Mouse (Mus musculus) left cerebral cortex, adult 8-10 months (tissue): ENCODE data around the gene Stab2. TPM values are rescaled to one million over a fixed set of nuclear protein-coding genes. Genes with fewer than 3 reads are reported as not detected.

Experiments used
- DNase-seq, 2 experiments: peaks; one replicate each; pipeline ENCODE4 v3.0.0; 2022; ENCODE audit warnings: low spot score in 2 of 2
- total RNA-seq, 4 experiments: library from RNA; stranded (reverse); gene quantifications; 2 replicates each; pipeline ENCODE4 v1.2.4; 2022

Stab2 gene
- total RNA-seq, 4 experiments from 2014 or later = 0.38 to 0.59 (median 0.47) TPM

- no peak for DNase-seq
Measured at GRCm38 (mm10) chr10:86891066-86891465, 116.8 kb downstream of the Stab2 start.

GRCm38 (mm10) chr10:86890166-86890930 is 117.5 kb downstream of the Stab2 start:
- DNase-seq = peak; percentile 21 to 68

GRCm38 (mm10) chr10:86889440-86889839 is 118.4 kb downstream of the Stab2 start:
- DNase-seq = no peak

- DNase-seq = no peak
Measured at GRCm38 (mm10) chr10:86886434-86886833, 121.4 kb downstream of the Stab2 start.

- DNase-seq = no peak
Measured at GRCm38 (mm10) chr10:86881448-86881847, 126.4 kb downstream of the Stab2 start.

DNA sequence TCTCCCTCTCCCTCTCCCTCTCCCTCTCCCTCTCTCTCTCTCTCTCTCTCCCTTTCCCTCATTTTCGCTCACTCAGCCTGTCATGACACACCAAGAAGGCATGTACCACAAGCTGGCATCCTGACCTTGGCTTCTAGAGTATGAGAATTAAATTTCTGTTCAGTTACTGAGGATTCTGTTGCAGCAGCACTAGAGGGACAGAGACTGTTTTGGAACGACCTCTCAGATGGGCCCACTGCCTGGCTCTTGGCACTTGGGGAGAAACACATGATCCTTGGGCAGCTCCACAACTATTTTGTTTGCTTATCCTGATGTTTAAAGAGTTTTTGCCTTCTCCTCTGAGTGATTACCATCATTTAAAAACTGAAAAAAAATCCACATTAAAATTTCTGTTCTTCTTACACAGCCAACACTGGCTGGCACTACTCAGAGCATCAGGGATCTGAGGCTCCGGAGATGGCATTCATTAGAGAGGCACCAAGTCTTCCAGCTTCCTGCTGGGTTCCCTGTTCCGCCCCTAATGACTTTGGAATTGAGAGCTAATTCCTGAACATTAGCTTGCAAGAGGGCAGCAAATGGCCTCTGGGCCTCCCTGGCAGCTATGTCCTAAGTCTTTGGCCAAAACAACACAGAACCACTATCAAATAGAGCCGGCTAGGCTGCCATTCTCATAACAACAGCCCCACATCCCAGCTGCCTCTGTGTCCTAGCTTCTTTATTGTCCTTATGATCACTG is 127.6 kb downstream of the Stab2 start:
- DNase-seq = no peak

DNA sequence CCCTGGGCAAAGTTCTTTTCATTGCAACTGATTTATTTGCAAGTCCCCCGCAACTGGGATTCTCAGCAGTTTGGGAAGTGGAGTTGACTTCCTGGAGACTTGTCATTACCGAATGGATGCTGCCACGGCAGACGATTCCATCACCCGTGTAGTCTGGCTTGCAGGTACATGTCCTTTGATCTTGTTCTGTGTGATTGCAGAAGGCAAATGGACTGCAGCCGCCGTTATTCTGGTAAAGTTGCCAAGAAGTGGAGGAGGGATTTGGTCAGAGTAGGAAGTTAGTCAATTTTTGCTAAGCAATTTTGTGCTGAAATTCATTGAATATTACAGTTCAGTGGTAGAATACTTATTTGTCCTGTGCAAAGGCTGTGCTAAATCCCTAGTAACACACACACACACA is 129.1 kb downstream of the Stab2 start:
- no peak for DNase-seq

DNA sequence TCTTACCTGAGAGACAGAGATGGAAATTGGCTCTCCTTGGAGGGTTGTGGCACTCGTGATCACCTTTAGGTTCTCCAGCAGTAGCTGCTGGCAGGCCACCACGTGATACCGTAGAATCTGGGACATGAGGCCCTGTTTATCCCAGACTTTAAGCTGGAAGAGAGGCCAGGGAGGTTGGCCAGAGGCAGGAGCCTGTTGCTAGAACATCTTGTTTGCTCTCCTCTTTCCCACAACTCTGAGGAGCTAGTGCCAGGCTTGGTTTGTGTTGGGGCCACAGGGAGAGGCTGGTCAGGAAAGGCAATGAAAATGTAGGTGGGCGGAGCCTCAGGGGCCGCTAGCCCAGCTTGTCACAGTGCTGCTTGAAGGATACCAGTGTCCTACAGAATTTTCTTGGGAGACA is 135.2 kb downstream of the Stab2 start:
- DNase-seq = no peak

GRCm38 (mm10) chr10:86872121-86872520 is 135.7 kb downstream of the Stab2 start:
- DNase-seq = no peak

DNA sequence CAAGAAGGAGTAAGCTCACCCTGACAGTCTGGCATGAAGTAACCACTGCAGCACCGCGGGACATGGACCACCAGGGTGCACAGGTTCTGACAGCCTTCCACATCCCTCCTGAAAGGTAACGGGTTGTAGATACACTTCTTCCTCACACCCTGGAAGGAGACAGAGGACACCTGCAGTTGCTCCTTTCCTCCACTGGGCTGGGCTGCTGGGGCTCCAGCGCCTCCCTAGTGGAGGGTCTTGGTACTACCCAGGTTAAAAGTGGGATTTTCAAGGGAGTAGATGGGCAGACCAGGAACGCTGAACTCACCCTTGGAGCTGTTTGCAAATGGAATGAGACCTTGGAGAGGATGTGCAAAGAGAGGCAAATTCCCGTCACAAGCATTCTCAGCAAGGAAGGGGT is 144.4 kb downstream of the Stab2 start:
- no peak for DNase-seq

- no peak for DNase-seq
Measured at GRCm38 (mm10) chr10:86862496-86862895, 145.3 kb downstream of the Stab2 start.

DNA sequence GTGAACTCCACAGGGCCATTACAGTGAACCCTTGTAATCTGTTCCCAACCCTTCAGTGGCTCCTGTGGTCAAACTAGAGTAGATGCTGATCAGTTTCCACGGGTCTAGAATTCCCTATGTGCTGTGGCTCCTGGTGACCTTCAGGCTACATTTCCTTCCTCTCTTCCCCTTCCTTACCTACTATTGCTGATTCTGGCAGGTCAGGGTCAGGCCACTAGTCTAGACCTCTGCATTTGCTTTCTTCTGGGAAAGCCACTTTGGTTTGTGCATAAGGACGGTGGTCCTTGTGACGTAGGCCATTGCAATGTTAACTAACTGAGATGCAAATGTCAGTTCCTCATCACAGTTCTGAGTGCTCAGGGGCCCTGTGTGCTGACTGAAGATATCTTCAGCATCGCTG is 147.4 kb downstream of the Stab2 start:
- DNase-seq = no peak

- no peak for DNase-seq
Measured at GRCm38 (mm10) chr10:86853433-86853832, 154.4 kb downstream of the Stab2 start.

DNA sequence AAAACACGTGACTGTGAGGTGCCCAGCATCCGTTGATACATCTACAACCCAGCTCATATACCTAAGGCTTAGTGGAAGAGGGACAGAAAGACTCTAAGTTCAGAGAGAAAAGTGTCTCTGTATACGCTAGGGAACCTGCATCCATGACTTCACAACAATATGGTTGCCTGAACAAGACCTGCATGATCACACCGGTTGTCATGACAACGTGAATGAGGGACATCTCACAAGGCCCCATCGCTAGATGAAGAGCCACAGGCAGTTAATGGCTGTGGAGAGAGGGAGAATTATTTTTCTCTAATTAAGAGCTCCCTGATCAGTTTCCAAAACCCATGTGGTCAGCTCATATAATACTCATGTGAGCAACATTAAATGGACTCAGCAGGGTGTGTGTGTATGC is 155.7 kb downstream of the Stab2 start:
- DNase-seq = no peak

GRCm38 (mm10) chr10:86849508-86849907 is 158.3 kb downstream of the Stab2 start:
- no peak for DNase-seq

- DNase-seq = no peak
Measured at GRCm38 (mm10) chr10:86849087-86849486, 158.7 kb downstream of the Stab2 start.

DNA sequence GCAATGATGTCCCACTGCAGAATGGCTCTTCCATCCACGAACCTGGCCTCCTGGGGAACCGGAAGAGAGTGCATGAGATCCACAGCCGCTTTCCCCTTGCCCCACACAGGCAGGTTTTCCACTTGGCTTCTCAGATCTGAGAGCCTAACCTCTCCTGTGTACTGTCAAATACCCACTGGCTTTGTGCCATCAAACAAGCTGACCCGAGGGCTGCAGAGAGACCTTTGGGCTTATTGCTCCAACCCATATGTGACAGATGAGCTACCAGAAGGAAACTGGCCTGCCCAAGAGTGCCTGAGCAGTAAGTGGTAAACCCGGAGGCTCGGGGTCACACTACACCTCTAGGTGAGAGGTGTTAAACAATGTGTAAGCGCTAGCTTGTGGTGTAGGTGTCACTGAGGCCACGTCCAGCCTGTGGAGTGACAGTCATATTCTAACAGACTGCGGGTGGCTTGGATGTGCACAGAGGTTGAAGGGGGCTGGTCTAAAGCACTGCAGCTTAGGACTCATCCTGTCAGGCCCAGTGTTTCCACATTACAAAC is 160.8 kb downstream of the Stab2 start:
- no peak for DNase-seq

GRCm38 (mm10) chr10:86842659-86843058 is 165.2 kb downstream of the Stab2 start:
- DNase-seq = no peak

DNA sequence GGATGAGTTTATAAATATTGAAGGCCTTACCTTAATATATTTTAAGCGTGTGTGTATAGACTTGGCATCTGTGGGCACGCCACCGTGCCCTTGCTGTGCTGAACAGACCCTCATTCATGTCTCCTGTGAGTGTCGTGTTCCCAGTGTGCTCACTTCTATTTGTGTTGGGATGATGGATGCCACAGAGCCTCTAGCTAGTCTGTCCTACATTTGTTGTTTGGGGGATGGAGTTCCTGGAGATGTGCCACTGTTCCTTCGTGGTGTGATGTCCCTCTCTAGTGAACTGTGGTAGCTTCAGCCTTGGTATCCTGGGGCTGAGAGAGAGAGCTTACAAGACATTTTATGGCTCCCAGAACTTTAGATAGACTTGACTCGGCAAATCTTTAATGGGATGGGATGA is 169.0 kb downstream of the Stab2 start:
- DNase-seq = no peak

DNA sequence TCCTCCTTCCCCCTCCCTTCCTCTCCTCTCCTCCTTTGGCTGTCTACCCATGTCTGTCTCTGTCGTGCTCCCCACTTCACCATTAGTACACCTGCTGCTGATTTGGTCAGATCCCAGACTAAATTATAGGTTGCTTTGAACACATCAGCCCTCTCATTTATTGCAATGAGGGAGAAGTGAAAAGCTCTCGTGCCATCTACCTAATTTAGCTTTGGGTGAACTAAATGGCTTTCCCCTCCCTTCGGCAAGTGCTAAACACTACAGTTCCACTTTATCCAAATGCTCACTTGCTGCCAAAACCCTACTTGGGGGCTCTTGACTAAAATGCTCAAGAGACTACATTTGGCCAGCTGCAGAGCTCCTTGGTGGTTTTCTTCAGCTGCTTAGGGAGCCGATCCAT is 171.0 kb downstream of the Stab2 start:
- no peak for DNase-seq

- DNase-seq = no peak
Measured at GRCm38 (mm10) chr10:86829515-86829914, 178.3 kb downstream of the Stab2 start.
